Mouse (Mus musculus) gastrocnemius, postnatal 4 days (tissue): ENCODE data around the gene Sytl3. TPM values are rescaled to one million over a fixed set of nuclear protein-coding genes. Genes with fewer than 3 reads are reported as not detected.
"Not testable (repeated sequence)": the region's sequence is repeated elsewhere in the genome, so short reads cannot be mapped to it uniquely, and the experiment has no call there.

Experiments used
- DNase-seq, 2 experiments: peaks; one replicate each; pipeline ENCODE4 v3.0.0; 2021 to 2022; ENCODE audit warnings: low spot score in 2 of 2, mixed read lengths in 2 of 2
- long read RNA-seq, 2 experiments: library from polyadenylated mRNA; stranded (forward); transcript quantifications; one replicate each; pipeline ENCODE4 v2.0.0; 2021
- total RNA-seq, 2 experiments: library from RNA; stranded (reverse); gene quantifications; 2 replicates each; pipeline ENCODE4 v1.2.3; 2021

Gene Sytl3
- total RNA-seq: 1 to 10 TPM in 1 of 2 experiments, under 1 TPM in 1; 0.86 to 1.7 TPM
- long read RNA-seq, experiment 1: 0 reads
- long read RNA-seq, experiment 2: 0 reads

DNA sequence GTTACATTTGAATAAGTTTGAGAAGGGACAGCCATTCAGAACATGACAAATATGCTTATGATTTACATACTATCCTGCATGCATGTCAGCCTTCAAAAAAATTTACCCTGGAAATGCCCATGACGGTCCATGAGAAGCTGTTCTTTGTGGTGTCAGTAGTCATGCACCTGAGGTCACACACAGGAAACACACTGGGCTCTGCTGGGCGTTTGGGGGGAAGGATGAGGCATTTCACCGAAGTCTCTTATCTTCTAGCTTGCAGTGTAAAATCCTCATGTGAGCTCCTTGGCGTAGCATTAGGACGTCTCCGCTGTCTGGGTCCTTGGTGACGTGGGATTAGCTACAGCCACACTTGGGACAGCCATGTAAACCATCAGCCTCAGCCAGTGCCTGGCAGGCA lies at the start of gene Sytl3:
TSS of gene Sytl3 (plus strand) at position 293 of the 400 bp plus-strand sequence.
- DNase-seq: peak in 1 of 2 experiments; percentile 11

DNA sequence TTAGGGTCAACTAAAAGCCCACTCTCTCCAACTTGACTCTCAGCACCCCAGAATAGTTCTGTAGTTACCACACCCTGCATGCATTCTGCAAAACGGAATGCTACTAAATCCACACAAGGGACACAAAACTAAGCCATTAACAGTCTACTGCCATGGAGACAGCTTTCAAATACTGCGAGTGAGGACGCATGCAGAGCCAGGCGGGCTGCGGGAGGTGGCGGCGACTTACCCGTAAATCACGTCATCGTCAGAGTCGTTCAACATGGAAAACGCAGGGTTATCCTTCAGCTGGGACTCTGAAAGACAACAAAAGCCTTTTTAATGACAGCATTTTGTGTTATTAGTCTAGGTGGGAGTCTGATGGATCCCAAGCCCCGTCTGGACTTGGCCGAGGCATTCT lies 45.4 kb upstream of the Sytl3 start:
- not testable (repeated sequence) for DNase-seq

DNA sequence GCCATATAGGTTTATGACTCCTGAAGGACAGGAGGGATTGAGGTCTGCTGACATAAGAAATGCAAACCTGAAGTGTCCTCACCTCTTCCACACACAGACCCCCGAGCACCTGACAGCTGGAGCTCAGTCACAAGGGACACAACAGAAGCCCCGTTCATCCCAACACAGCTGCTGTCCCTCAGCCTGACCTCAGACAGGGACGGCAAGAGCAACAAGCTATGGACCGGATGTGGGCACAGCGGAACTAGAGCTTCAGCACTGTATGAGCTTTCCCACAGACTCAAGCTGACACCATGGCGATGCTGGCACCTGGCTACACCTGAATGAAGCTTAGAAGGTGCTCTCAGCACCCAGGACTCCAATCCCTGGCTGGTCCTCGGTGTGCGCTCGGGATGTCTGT lies 44.6 kb upstream of the Sytl3 start:
- not testable (repeated sequence) for DNase-seq

DNA sequence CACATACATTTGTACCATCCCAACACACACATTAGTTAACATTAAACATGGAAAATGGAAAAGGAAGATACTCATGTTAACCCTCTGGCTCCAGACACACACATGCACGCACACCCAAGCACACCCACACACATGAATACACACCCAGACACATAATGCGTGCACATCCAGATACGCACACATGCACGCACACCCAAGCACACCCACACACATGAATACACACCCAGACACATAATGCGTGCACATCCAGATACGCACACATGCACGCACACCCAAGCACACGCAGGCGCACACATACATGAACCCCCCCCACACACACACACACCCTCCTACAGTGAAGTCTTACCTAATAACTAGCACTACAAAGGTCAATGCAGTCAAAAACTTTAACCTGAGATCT lies 42.2 kb upstream of the Sytl3 start:
- DNase-seq: not testable (repeated sequence)

DNA sequence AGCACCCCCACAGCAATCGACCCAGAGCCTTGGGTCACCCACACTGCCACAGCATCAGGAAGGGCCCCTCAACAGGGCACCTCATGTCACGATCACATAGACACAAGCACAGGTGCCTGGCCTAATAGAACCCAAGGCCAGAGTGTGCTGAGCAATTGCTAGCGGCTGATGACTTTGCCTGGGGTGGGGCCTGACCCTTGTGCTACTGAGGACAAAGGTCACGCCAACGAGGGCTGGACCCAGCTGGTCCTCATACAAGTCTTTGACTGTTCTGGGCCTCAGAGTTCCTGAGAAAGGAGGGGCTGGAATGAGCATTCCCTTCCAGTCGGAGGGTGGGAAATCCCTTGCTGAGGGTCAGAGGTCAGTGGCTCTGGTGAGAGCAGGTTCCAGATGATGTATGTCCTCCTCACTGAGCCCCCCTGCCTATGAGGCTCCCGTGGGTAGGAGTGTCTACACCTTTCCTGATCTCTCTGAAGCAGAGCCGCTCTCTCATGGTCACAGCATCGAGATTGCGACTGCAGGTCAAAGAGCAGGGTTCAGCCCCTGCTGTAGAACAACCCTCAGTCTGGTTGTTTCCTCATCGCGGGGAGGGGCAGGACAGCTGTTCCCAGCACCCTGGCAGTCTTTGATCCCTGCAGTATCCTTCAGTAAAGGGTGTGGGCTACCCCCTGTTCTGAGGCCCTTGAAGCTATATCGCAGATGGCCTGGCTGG lies 41.0 kb upstream of the Sytl3 start:
- DNase-seq: not testable (repeated sequence)

DNA sequence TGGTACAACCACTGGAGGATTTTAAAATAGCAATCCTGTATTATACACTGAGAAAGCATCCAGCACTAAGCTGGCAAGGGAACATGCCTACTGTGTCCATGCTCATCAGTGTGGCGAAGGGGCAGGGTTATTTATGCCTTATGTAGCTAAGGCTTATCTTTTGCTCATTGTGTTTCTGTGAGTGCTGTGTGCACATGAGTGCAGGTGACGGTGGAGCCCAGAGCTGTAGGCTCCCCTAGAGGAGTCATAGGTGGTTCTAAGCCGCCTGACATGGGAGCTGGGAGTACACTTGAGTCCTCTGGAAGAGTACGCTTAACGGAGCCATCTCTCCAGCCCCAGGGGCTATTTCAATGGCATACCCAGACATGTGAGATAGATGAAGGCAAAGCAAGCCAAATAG lies 39.6 kb upstream of the Sytl3 start:
- not testable (repeated sequence) for DNase-seq

DNA sequence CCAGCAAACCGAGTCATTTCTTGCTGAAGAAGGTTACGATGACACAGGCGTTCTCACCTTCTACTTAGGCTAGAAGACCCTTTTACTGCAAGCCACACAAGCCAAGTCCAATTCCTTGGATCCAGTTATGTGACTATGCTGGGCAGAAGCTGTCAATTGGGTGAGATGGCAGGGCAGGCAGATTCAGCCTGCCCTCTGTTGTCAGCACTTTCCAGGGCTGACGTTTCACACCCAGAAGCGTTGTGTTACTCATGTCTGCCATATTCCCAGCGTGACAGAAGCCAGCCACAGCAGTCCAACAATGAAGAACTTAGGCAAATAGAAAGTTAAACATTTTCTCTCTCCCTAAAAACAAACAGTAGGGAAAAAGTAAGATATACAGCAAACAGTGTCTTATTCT lies 38.9 kb upstream of the Sytl3 start:
- not testable (repeated sequence) for DNase-seq

DNA sequence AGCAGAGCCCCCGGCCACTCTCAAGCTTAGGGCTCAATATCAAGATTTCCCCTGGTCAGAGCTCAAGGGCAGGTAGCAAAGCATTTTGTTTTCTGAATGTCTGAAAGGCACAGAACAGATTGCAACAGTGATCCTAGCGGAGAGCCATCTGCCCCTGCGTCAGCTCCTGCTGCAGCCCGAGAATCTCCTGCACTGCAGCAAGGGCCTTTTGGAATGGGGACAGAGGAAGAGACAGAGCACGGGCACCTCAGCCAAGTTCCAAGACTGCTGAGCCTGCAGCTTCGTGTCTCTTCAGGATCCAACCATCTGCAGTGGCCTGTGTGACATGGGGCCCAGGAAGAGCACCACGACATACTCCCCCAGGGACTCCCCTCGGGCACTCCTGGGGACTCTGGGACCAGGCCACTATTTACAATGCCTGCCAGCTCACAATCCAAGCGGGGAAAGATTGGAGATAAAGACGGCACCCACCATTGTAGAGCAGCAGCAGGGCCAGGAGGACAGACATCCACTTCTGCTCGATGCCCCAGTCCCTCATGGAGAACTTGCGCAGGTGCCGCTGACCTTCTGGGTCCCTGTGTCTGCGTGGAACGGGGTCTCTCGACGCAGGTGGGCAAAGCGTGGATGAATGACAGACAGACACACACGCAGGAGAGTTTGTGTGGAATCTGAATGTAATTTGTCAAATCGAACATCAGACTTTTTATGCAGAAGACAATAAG lies 38.0 kb upstream of the Sytl3 start:
- DNase-seq: not testable (repeated sequence)

DNA sequence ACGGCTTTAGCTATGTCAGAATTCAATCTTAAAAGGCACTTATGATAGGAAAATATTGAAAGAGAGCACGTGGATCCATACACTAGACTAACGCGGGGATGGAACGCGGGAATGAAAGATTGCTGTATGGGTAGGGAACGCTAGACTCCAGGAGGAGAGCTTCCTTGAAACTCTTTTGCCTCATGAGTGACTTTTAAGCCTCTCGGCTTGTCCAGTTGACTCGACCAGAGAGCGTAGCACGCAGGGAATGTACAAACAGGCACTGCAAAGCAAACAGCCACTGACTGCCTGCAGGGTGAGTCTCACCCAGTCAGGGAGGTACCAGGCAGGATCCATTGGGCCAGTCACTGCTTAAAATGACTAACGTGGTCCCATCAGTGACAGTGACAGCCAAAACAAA lies 36.9 kb upstream of the Sytl3 start:
- not testable (repeated sequence) for DNase-seq

DNA sequence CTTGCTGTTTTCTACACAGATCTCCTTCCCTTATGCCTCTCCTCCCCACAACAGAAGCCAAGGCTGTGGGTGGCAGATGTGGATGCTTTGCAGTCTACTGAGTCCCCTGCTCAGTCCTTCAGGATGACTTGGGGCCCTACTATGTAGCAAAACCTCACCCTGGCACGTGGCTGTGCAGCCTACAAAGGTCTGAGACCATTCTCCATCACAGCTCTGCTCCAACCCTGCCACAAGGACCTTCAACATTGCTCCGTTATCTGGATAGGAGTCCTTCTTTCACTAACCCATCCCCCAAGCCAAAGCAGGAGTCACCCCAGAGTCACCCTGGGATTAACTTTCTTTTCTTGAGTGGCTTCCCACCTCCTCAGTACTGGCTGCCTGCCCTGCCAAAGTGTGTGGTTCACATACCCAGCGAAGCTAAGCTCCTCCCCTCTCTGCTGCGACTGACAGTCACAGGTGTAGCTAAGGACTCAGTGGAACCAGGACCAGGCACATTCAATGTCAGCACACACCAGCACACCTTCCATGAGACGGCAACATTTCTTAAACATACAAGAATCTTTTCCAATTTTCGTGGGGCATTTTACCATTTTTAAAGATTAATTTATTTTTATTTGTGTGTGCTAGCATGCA lies 33.9 kb upstream of the Sytl3 start:
- DNase-seq: not testable (repeated sequence)

DNA sequence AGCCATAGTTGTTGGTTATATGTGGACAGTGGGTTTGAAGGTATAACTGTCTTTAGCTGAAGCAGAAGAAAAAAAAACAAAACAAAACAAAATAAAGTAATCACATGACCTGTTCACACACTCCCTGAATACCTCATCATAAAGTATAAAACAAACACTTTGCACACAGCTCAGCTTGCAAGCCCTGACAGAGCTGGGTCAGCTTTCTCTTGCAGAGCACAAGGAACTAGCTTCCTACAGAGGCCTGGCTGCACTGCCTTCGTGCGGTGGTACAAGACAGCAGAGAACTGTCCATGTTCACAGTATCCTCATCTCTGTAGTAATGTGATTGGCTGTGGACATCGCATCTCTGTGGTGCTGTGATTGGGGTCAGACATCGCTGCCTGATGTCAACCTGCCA lies 28.5 kb upstream of the Sytl3 start:
- DNase-seq: not testable (repeated sequence)

DNA sequence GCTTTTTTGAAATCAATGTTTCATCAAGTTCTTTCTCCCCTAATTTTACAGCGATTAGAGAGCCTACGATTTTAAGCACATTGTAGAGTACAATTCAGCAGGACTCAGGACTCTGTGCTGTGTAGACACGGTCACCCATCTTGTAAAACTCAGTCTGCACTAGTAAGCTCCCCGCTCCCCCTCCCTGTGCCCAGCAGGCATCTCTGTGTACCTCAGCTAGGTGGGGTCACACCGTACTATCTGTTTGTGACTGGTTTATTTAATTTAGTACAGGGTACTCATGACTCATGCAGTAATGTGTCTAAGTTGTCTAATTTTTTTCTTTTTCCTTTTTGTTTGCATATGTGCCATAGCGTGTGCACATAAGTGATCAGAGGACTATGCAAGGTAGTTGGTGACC lies 26.0 kb upstream of the Sytl3 start:
- not testable (repeated sequence) for DNase-seq

DNA sequence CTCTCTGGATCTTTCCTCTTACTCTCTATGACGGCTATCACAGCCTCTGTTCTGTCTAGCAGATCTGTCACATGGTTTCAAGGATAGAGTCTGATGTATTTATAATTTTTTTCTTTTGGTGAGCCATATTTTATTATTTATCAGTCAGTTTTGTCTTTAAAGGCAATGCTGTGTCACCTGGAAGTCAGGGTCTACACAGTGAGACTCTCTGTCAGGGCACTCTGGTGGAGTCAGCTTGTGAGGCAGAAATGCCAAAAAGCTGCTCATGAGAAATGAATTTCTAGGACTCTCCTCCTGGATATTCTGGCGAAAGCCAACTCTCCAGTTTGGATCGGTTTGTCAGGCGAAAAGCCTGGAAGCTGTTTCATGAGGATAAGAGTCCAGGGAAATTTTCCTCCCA lies 23.1 kb upstream of the Sytl3 start:
- DNase-seq: not testable (repeated sequence)

DNA sequence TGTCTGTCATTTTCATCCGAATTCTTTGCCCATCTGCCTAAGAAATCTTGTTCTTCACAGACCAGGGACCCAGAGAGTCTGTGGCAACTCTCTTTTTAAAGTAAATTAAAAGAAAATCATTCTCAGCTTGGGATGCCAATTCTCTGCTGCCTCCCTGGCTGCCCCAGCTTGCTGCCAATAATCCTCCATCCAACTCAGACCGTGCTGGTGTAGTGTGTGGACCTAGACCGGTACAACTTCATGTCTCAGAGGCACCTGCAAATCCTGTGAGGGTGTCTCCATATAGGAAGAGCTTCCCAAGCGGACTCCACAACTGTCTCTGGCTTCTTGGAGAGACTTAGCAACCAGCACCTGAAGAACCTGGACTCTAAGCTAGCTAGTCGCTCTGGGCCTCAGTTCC lies 22.0 kb upstream of the Sytl3 start:
- peak in 1 of 2 experiments; percentile 14 for DNase-seq

DNA sequence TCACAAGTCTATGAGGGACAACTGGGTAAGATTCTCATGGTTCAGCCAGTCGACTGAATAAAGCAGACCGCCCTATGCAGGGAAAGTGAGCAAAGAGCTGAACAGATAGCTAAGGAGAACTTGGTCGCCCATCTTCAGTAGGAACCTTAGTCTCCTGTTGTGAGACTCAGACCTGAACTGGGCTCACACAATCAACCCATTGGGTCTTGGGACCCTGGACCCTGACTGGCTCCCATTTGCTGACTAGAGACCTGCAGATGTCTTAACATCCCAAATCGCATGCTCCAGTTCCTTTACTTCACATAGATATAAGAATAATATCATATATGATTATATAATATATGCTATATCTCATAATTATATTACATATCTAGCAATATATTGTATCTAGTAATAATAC lies 21.5 kb upstream of the Sytl3 start:
- not testable (repeated sequence) for DNase-seq

DNA sequence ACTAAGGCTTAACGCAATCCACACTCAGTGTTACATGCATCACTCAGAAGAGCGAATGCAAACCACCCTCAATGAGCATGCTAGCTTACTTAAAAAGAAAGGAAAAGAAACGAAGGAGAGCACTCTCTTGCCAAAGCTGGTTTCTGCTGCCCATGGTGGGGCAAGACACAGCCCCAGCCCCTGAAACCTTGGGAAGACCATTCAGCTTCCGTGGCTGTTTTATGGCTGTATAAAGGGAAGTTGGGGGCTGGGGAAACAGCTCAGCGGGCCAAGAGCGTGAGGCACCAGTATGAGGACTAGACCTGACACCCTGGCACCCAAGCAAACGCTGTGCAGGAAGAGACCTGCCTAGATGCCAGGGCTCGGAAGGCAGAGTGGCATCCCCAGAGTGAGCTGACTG lies 20.4 kb upstream of the Sytl3 start:
- not testable (repeated sequence) for DNase-seq

DNA sequence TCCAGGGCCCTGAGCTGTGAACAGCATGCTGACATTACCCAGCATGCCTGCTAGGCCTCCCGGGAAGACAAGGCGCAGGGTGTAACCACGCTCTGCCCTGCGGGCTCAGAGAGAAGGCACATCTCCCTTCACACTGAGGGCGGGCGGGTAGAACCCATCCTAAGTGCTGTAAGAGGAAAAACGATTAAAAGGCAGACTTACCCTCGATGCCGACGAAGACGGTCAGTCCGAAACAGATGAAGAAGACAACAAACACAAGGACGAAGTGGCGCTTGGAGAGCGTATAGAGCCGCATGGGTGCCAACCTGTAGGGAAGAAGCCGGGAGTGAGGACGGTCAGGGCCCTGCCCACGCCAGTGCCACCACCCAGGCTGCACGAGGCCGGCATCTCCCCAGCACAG lies 19.4 kb upstream of the Sytl3 start:
- not testable (repeated sequence) for DNase-seq

DNA sequence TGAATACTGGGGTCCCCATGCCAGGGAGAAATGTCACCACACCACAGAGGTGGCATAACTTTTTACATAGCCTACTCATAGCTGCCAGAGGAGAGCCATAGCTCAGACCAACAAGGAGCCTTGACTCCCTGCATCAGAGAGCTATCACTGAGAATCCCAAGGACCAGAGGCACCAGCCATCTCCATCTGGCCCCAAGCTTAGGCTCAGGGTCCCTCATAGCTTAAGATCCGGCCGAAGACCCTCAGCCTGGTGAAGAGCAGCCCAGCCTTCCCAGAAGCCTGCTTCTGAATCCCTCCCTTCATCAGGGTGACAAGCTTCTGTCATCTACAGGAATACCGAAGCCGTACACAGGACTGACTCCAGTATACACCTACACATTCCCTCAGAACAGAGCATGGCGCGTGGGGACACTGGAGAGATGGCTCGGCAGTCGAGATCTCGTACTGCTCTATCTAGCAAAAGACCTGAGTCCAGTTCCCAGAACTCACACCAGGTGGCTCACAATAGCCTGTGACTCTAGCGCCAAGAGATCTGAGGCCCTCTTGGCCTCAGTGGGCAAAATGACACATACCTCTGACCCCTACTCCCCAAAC lies 18.8 kb upstream of the Sytl3 start:
- not testable (repeated sequence) for DNase-seq

DNA sequence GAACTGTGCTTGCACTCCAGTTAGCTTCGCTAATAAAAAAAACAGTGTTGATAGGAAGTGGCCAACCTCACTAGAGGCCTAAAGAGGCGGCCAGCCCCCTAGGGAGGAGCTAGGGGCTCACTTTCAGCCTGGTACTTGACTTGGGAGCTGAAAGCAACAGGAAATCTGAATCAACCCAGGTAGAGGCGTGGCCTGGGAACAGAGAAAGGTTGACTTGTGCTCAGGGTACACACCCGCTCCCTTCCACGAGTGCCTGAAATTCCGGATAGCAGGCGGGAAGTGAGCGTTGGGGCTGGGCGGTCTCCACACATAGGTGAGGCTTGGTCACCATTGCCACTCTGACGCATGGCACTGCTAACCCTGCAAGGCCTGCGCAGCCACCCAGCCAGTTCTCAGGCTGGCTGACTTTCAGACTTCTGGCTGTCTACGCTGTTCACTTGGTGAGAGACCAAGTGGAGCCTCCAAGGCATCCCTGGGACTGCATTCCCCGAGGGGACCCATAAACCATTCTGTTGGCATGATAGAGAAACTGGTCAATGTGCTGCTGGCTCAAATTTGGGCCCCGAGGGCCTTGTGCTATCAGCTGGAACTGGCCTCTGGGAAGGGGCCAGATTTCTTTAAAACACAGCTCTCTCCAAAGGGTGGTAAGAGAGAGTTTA lies 18.0 kb upstream of the Sytl3 start:
- peak in 1 of 2 experiments; percentile 10 for DNase-seq

DNA sequence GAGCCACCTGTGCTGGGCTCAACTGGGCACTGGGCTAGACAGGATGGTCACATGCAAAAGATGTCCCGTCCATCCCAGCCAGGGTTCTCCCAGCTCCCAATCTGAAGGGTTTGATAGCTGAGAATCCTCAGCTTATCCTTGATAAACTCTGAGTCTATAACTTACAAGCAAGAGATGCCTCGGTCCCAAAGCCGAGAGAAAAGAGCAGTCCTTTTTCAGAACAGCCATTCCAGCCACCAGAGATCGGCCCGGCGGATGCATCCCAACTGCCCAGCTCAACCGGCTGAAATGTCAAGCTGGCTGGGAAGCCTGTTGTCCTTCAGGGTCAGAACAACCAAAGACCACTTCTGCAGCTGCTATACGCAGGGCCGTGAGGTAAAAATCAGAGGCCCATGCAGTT lies 14.7 kb upstream of the Sytl3 start:
- DNase-seq: peak in 1 of 2 experiments; percentile 7

DNA sequence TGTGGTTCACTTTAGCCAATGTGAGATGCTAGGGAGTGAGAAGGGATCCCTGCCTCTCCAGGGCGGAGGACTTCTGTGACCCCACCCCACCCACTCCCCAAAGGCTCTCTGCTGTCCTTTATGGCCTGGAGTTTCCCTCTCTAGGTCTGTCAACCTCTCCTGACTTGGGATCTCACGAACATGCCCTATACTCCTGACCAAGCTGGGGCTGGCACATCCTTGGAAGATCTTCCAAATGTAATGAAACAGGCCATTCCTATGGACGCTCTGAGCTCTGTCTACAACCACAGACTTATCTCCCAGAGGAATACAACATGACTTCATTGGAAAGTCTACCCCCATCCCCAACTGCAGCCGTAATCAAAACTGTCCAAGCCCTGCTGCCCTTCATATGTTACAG lies 14.2 kb upstream of the Sytl3 start:
- not testable (repeated sequence) for DNase-seq
